Mouse (Mus musculus): Measurements from ENCODE around the gene Chrm3.

GRCm38 (mm10) chr13:10236279-10236678 lies 124.4 kb downstream of the Chrm3 start:
- TF ChIP-seq CTCF (IDR thresholded peaks at IDR 0.05; ENCODE audit: borderline replicate concordance, extremely low read depth, insufficient read depth, insufficient read length) (no peak), POLR2A (IDR thresholded peaks at IDR 0.05; ENCODE audit: borderline replicate concordance, extremely low read depth, insufficient read depth, insufficient read length, poor library complexity, severe bottlenecking) (no peak)

All from brain, embryonic 14.5 days (tissue).